Mouse (Mus musculus): ENCODE measurements around the gene Yme1l1.

The Yme1l1 gene

GRCm38 (mm10) chr2:23155777-23156607, at the start of gene Yme1l1, which contains the start of gene Mastl:
TSS of gene Yme1l1 (plus strand) at chr2:23156369.
TSS of gene Mastl (minus strand) at chr2:23156024.
- peak; percentile 94 for DNase-seq (ENCODE audit: low read depth, low spot score)

GRCm38 (mm10) chr2:23119573-23119972, 36.6 kb upstream of the Yme1l1 start:
- no peak for DNase-seq (ENCODE audit: low read depth, low spot score)

GRCm38 (mm10) chr2:23155199-23155621, 959 bp upstream of the Yme1l1 start:
- no peak for DNase-seq (ENCODE audit: low read depth, low spot score)

GRCm38 (mm10) chr2:23156608-23157081, 476 bp downstream of the Yme1l1 start:
- DNase-seq (ENCODE audit: low read depth, low spot score), result no peak

- DNase-seq (ENCODE audit: low read depth, low spot score), result no peak
Measured at GRCm38 (mm10) chr2:23172305-23172704, 16.1 kb downstream of the Yme1l1 start.

GRCm38 (mm10) chr2:23194366-23194765, 38.2 kb downstream of the Yme1l1 start:
- DNase-seq (ENCODE audit: low read depth, low spot score), result no peak

GRCm38 (mm10) chr2:23201034-23201433, 44.9 kb downstream of the Yme1l1 start:
- no peak for DNase-seq (ENCODE audit: low read depth, low spot score)

- DNase-seq (ENCODE audit: low read depth, low spot score), result no peak
Measured at GRCm38 (mm10) chr2:23202900-23203670, 46.9 kb downstream of the Yme1l1 start.

GRCm38 (mm10) chr2:23207070-23207526, 50.9 kb downstream of the Yme1l1 start, which contains the start of gene 4931423N10Rik:
TSS of gene 4931423N10Rik (plus strand) at chr2:23207476.
- no peak for DNase-seq (ENCODE audit: low read depth, low spot score)

- no peak for DNase-seq (ENCODE audit: low read depth, low spot score)
Measured at GRCm38 (mm10) chr2:23213661-23214060, 57.5 kb downstream of the Yme1l1 start.

GRCm38 (mm10) chr2:23225199-23225598, 69.0 kb downstream of the Yme1l1 start:
- DNase-seq (ENCODE audit: low read depth, low spot score), result no peak

GRCm38 (mm10) chr2:23228463-23228862, 72.3 kb downstream of the Yme1l1 start:
- no peak for DNase-seq (ENCODE audit: low read depth, low spot score)

- no peak for DNase-seq (ENCODE audit: low read depth, low spot score)
Measured at GRCm38 (mm10) chr2:23234065-23234773, 78.0 kb downstream of the Yme1l1 start.
